Mouse (Mus musculus) embryo, embryonic 11.5 days (tissue): ENCODE results near the gene Atp1b3.
A peak's percentile ranks its signal among the peaks of the same experiment; 100 is the strongest.
"Not testable (repeated sequence)": the region's sequence is repeated elsewhere in the genome, so short reads cannot be mapped to it uniquely, and the experiment has no call there.

Experiments used
- DNase-seq: peaks from one replicate; pipeline ENCODE4 v3.0.0-alpha.2; 2012; ENCODE audit warnings: low read depth, low spot score

The Atp1b3 gene

DNA sequence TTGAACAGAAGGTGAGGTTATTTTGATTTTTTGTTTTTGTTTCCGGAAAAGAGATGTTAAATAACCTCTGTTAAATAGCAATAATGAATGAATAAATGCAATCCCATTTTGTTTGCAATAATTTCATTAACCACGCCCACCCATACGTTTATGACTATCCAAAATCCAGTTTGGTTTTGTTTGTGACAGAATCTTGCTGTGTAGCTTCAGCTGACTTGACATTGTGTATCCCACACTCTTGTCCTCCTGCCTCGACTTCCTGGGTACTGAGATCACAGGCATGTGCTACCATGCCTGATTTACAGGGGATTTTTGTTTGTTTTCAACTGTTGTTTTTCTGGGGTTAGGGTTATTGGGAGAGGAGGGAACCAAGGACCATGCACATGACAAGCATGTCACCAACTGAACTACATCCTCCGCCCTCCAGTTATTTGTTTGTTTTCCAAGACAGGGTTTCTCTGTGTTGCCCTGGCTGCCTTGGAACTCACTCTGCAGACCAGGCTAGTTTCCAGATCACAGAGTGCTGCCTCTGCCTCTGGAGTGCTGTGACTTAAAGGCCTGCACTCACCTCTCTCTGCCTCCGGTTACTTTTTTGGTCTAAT, 1.1 kb upstream of the Atp1b3 start:
- no peak for DNase-seq

DNA sequence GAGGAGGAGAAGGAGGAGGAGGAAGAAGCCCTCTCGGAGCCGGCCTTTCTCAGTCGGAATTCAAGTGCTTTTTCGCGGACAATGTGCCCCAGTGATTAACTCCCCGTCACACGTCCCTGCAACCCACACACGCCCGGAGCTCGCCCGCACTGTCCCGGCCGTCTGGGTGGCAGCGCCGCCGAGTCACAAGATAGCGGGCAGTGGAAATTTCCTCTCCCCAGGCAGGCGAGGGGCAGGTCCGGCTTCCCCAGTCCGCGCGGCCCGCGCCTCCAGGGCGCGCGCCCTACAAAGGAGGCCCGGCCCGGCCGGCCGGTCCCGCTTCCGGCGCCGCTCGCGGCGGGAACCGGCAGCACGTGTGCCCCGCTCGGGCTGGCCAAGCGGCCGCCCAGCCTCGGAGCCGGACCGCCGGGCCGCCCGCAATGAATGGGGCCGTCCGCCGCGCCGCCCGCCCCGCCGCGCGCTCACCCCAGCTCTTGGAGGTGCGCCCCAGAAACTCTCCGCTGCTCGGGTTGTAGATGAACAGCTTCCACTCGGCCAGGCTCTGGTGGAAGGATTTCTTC, 581 bp downstream of the Atp1b3 start:
- DNase-seq, result peak; percentile 50

DNA sequence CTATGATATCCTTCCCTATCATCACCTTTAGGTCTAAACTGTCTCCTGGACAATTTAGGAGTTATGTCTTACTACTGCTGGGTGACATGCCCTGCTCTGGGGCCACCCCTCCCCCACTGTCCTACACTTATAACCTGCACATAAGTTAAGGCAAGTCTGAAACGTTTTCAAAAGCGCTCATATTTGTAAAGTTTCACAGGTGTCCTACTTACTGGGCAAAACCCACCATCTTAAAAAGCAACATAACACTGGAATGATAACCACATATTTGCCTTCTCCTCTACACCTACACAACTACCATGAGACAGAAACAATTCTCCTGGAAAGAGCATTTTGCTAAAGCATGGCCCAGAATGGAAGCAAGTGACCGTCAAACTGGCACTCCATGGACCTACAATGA, 4.2 kb downstream of the Atp1b3 start:
- no peak for DNase-seq

DNA sequence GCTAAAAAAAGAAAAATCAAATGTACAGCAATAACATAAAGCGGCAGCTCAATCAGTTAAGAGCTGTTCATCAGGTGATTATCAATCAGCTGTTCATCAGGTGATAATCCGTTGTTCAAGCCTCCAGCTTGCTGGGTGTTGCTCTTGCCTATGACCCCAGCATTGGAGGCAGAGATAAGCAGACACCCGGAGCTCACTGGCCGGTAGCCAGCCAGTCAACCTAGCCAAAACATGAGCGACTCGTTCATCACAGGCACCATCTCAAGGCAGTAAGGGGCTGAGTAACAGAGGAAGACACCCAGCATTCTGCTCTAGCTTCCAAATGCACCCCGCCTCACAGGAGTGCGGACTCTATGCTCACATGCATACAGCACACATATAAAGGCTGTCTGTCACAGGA, 10.4 kb downstream of the Atp1b3 start:
- no peak for DNase-seq

DNA sequence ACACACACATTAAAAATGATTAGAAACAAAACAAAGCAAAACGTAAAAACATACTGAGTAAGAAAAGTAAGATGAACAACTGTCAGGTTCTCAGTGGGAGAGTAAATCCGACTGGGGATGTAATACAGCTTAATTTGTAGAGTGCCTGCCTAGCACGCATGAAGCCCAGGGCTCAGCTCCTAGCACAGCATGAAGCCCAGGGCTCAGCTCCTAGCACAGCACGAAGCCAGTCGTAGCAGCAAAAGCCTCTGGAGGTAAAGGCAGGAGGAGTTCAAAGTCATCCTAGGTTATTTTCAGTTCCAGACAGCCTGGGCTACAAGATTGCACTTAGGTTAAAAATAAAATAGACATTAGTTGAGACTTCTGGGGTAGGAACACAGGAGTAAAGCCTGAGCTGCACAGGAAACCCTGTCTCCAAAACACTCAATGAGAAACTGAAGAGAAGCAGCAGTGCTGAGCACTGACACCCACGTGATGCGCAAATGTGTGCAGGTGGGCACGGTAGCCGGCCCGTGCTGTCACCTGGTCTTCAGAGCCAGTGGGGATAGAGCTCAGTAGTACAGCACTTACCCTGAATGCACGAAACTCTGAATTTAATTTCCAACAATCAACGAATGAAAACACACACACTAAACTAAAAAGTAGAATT, 11.0 kb downstream of the Atp1b3 start:
- DNase-seq, result no peak

DNA sequence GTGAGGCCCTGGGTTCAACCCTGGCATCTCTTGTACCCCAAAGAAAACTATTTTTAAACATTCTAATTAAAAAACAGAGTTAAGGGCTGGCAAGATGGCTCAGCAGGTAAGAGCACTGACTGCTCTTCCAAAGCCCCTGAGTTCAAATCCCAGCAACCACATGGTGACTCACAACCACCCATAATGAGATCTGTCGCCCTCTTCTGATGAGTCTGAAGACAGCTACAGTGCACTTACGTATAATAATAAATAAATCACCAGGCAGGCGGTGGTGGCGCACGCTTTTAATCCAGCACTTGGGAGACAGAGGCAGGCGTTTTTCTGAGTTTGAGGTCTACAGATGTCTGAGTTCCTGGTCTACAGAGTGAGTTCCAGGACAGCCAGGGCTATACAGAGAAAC, 12.5 kb downstream of the Atp1b3 start:
- DNase-seq, result not testable (repeated sequence)

DNA sequence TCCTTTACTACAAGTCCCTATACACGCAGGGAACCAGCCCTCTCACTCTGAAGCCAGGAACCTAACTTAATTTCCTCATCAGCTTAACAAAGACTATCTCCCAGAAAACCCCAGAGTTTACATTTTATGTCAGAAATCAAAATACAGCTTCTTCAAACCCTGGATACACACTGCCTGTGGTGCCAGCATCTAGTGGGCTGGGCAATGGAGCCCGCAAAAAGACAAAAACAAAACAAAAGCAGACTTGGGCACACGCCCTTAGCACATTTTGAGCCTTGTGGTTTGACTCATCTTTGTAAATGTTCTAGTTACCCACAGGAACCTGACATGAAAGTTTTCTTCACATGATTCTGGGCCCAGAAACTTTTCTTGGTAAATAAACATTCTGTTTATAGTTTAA, 13.8 kb downstream of the Atp1b3 start:
- no peak for DNase-seq

DNA sequence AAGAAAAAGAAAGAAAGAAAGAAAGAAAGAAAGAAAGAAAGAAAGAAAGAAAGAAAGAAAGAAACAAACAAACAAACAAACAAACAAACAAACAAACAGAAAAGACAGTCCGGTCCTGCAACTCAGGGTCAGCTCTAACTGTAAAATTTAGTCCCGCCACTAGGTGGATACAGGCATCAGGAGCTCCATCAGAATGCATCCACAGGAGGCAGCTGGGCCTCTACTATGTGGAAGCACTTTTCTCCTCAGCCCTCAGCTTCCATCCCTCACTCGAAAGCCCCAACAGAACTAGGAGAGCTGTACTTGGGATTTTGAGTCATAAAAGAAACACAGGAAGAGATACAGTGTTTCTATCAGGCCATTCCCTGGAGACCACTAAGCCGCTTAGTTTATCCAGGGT, 14.2 kb downstream of the Atp1b3 start:
- peak; percentile 39 for DNase-seq

DNA sequence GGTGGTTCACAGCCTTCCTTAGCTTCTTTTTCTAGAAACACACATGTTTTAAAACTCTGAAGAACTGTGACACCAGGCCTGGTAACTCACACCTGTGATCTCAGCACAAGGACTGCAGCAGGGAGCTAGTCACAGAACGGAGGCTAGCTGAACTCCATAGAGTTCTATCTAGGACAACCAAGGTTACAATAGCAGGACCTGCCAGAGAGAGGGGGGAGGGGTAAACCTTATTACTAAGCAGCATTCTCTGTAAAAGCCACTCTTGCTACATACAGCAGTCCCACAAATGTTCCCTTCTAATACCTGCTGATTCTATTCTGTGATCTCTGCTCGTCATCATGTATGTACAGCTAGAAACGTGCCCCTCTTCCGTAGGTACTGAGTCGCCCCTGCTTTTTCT, 15.4 kb downstream of the Atp1b3 start:
- DNase-seq, result no peak

DNA sequence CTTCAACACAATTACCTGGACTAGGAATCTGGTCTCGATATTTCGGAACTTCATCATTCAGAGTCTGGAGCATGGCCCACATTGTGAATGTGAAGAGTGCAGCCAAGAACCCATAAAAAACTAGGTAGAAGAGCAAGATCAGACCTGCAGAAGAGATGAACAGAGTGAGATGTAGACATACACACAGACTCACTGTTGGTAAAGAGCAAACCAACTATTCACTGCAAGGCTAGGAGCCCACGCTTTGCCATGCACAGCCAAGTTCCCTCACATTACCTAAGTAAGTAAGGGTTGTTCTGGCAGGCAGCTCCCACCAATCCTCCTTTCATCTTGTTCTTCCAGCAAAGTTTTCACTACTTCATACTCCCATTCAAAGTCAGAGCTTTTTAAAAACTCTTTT, 18.5 kb downstream of the Atp1b3 start:
- DNase-seq, result no peak

DNA sequence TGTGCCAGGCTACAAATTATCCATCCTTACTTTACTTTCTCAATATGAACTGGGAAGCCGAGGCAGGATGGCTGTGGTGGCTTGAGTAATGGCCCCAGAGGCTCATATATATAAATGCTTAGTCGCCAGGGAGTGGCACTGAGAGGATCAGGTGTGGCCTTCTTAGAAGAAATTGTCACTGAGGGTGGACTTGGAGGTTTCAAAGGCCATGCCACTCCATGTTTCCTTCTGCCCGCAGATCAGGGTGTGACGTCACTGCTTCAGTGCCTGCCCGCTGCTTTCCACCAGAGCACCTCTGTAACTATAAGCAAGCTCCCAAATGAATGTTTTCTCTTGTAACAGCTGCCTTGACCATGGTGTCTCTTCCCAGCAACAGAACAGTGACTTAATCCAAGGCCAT, 33.1 kb downstream of the Atp1b3 start:
- DNase-seq, result no peak

DNA sequence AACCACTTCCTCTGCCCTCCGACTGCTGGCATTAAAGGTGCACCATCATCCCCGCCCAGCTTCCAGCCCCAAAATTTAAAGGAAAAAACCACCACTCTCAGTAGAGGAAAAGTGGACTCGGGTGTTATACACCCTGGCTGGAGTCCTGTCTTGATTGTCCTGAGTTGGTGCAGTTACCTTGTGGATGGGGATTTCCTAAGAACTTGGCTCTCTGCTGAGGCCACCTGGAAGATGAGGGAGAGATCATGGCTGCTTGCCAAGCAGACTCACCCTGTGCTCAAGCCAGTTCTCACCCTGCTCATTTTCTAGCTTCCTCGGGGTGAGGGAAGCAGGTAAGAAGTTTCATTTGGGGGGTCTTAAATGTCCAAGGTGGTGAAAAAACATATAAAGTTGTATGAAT, 36.0 kb downstream of the Atp1b3 start:
- no peak for DNase-seq

DNA sequence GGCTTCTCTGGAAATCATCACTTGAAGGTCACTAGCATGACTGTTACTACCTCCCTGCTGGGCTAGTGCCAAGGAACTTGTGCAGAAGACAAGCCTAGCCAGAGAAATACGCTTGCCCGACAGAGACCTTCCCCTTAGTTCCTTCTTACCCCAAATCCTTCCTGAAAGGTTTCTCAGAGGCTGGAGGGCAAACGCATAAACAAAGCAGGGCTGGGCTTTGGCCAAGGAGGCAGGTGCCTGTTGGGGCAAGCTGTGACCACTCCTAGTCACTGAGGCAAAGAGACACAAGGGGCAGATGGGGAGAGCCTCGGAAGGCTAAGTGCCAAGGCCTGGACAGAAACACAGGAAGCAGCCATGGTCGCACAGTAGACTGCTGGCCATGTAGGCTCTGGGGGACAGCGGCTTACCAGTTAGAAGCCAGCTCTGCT, 37.7 kb downstream of the Atp1b3 start:
- DNase-seq, result no peak

DNA sequence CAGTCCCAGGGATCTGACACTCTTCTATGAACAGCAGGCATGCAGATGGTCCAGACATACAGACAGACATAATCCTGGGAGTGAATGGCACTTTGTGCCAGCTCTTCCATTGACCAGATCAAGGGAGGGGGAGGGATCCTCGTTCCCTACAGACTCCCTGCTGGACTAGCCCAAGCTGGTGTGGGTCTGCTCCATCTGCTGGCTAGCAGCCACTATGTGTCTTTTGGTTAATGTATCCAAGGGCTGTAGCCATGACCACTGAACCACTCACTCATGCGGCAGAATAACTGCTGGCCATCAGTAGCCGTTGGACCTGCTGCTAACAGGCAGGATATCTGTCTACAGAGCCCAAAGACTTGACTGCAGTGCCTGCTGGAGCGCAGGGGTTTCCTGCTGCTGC, 39.7 kb downstream of the Atp1b3 start:
- no peak for DNase-seq

DNA sequence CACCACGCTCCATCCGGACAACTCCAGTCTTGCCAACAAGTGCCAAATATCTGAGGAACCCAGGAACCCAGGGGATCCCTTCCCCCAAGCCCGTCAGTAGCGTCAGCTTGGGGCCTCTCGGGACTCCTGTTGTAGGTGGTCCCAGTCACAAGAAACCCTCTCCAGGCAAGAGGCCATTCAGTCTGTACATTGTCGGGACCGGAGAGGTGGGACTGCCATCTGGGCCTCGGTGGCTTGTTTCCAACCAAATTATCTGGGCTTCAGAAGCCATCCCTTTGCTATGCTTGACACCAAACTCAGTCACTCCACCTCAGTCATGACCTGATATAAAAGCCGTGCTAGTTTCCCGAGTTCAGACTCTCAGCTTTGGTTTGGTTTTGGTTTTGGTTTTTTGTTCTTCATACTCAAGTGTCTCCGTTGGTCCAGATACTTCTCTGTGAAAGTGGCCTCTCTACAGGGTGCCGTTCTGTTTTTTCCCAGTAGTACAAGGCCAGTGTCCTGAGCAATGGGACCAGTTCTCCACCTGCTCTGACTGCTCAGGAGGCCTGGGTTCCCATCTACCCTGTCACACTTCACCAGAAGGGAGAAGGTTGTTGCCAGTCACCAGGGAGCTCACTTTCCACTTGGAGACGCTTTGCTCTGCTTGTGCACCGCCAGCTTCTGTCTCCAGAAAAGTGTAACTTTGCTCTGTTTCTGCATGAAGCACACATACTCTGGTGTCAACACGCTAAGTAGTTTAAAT, 41.7 kb downstream of the Atp1b3 start:
- DNase-seq, result no peak

DNA sequence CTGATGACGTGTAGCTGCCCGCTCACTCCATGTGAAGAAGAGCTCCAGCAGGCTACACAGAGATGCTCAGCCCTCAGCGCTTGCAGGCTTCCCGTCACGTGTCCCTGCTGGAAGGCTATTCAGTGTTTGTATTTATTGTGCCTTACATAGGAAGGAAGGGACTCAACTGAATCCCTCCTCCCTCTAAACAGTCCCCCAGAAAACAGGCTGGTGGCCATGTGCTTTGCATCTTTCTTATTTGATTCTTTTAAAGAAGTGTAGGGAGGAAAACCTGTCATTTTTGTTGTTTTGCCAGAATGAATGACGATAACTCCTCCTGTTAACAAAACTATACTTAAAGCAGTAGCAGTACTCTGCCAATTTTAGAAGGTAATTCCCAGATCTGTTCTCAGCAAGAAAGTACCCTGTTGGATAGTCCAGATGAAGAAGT, 43.7 kb downstream of the Atp1b3 start:
- DNase-seq, result no peak

DNA sequence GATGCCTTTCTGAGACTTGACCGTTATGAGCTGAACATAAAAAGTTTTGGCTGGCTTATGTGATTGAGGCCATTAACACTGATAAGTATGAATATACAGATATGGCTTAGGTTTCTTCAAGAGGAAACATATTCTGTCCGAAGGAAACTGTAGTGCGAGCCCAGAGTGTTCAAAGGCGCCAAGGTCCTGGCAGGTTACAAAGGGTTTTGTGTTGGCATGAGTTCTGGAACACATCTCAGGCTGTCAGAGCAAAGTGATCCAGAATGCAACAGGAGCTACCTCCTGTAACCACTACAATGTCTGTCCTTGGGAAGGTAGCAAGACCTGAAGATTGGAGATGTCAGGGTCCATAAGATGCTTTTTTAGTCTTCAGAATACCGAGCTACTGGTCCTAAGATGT, 44.9 kb downstream of the Atp1b3 start:
- DNase-seq, result no peak

DNA sequence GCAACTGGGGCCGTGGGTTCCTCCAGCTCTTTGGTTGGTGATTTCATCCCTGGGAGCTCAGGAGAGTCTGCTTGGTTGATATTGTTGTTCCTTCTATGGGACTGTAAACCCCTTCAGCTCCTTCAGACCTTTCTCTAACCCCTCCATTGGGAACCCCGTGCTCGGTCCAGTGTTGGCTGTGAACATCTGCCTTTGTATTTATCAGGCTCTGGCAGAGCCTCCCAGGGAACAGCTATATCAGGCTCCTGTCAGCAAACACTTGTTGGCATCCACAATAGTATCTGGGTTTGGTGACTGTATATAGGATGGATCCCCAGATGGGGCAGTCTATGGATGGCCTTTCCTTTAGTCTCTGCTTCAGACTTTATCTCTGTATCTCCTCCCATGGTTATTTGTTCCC, 52.2 kb downstream of the Atp1b3 start:
- no peak for DNase-seq

DNA sequence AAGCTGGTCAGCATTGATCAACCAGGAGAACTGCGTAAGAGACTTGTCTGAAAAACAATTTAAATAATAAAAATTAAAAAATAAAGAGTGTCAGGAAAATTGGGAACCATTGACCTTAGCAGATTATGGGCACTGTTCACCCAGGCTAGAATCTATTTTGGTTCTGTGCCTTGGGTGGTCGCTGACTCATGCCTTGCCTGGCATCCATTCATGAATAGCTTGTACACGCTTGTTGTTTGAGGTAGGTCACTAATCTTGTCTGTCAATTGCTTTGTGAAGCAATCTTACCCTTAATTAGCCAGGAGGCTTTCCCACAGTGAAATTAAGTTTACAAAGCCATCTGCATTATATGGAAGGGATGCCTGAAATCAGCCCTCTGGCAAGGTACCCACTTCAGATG, 55.4 kb downstream of the Atp1b3 start:
- DNase-seq, result no peak

DNA sequence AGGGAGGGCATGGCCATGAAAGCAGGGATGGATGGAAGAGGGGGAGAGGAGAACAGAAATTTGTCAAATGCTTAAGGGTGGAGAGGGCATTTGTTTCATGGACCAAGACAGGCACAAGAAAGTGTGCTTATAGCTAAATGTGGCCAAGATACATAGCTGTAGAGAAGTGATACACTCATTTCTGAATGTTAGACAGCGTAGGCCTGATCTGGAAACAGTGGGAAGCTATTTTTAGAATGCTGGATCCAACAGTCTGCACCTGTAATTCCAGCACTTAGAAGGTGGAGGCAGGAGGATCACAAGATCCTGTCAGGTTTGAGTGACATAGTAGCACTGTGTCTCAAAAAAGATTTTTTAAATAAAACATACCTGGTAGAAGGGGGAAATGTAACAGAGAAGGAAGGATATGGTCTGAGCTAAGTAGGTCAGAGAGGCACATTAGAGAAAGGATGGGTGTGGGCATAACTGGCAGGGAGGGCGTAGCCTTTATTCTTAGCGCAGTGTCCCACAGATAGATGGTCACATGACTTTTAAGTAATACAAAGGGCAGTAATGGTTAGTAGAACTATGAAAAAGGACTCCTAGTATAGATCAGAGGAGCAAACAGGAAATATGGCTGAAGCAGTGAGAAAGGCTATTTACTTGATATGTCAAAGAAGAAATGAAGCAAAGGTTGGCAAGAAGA, 64.8 kb downstream of the Atp1b3 start:
- no peak for DNase-seq

DNA sequence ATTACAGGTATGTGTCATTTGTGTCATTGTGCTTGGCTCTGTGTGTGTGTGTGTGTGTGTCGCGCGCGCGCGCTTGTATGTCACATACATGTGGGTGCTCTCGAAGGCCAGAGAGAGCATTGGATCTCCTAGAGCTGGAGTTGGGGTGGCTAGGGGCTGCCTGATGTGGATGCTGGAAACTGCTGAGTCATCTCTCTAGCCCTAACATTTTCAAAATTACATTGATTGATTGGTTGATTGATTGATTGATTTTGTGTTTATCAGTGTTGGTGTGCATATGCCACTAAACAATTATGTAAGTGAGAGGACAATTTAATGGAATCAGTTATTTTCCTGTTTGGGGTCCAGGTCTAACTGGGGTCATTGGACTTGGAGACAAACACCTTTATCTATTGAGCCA, 72.1 kb downstream of the Atp1b3 start:
- DNase-seq, result no peak

DNA sequence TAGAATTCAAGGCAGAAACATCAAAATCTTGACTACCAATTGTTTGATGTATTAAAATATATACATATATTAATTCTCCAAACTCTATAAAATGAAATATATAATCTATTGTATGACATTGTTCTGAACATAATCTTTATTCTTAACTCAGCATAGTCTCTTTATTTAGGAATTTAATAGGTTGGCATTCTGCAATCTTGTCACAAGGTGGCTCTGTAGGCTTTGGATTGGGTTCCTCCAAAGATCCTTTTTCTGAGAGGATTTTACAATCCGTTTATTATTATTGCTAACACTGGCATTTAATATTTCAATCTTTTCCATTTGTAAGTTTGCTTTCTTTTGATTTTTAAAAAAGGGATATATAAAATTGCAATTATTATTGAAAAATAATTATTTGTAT, 79.3 kb downstream of the Atp1b3 start:
- no peak for DNase-seq
